Mouse (Mus musculus) erythroblast, embryonic 14.5 days (primary cell): ENCODE data around the gene Mrpl16.

Source experiments
- GATA1 ChIP-seq: IDR thresholded peaks from 2 replicates; pipeline ENCODE4 v1.6.1; 2012; ENCODE audit warnings: low read length, inconsistent platforms, mixed read lengths
- TAL1 ChIP-seq: IDR thresholded peaks from 3 replicates; pipeline ENCODE4 v1.6.1; 2012; ENCODE audit warnings: low read length, inconsistent platforms, mixed read lengths

GRCm38 (mm10) chr19:11823346-11824065 is 53.3 kb downstream of the Mrpl16 start:
- TF ChIP-seq TAL1 (no peak), GATA1 (no peak)
